Mouse (Mus musculus) colon, adult 2 months (tissue): Measurements from ENCODE around the gene Aldh18a1. TPM values are rescaled to one million over a fixed set of nuclear protein-coding genes. Genes with fewer than 3 reads are reported as not detected.

Source experiments
- polyA plus RNA-seq: library from polyadenylated mRNA; depleted of rRNA; stranded (reverse); fragments of >200 nt; gene quantifications from 2 replicates; pipeline ENCODE4 v1.2.3, GENCODE M21; 2012; rRNA removed

Aldh18a1 gene
- 27.8 and 29.5 TPM in 2 replicates for polyA plus RNA-seq

GRCm38 (mm10) chr19:40588293-40588654 is at the start of gene Aldh18a1:
Aldh18a1 (minus strand) TSS chr19:40588463.

GRCm38 (mm10) chr19:40611830-40612506 is 23.7 kb upstream of the Aldh18a1 start, which contains the start of the genes Tctn3 and Entpd1:
Tctn3 (minus strand) TSS chr19:40612233.
Entpd1 (plus strand) TSS chr19:40612366.

DNA sequence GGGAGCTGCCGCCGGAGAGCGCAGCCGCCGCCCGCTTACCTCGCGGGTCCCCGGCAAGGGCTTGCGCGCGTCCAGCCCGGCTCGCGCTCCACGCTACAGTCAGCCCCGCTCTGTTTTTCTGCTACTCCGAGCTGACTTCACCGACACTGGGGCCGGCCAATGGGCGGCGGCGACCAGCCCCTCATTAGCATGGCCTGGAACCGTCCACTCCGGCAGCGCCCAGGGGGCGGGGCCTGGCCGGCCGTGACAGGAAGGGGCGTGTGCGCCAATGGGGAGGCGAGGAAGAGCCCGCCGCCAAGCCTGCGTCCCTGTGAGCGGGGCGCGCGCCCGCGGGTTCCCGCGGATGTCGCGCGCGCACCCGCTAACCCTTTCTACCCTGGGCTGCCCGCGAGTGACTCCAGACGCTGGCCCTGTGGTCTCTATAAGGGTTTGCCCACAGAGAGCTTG is 74.6 kb downstream of the Aldh18a1 start, which contains the start of gene Sorbs1:
Gene Sorbs1 (minus strand): TSS at position 148 of the 447 bp plus-strand sequence.

Other genes with a start within 250 kb of the Aldh18a1 start
- gene Sorbs1, start 74.7 kb downstream of the Aldh18a1 start, polyA plus RNA-seq = 28.8 and 30.8 TPM in 2 replicates
- 5.6 and 7.9 TPM in 2 replicates for gene Tctn3, start 23.8 kb upstream of the Aldh18a1 start, polyA plus RNA-seq
- gene Entpd1, start 23.9 kb upstream of the Aldh18a1 start, polyA plus RNA-seq = 7.2 and 8.5 TPM in 2 replicates
- gene Cc2d2b, start 160.3 kb upstream of the Aldh18a1 start, polyA plus RNA-seq = not detected in 2 replicates
- gene Ccnj, start 242.8 kb upstream of the Aldh18a1 start, polyA plus RNA-seq = 4.4 and 6.0 TPM in 2 replicates